Mouse (Mus musculus) ES-E14 (cell line): Measurements from ENCODE around the gene Naa16. TPM values are rescaled to one million over a fixed set of nuclear protein-coding genes. Genes with fewer than 3 reads are reported as not detected.

ENCODE experiments used
- DNase-seq: peaks from one replicate; pipeline ENCODE4 v3.0.0-alpha.2; 2013; ENCODE audit warnings: low read depth, low spot score
- H3K27ac ChIP-seq: 2 replicates; pipeline ENCODE4 v1.5.1; 2012; ENCODE audit warnings: low read depth, mild to moderate bottlenecking, low read length, moderate library complexity, mixed read lengths; ENCODE audit not compliant: poor library complexity, insufficient read depth, severe bottlenecking
- H3K36me3 ChIP-seq: 2 replicates; pipeline ENCODE4 v1.6.1; 2012; ENCODE audit warnings: mild to moderate bottlenecking, low read length, moderate library complexity, mixed read lengths; ENCODE audit not compliant: control insufficient read depth, poor library complexity, insufficient read depth, severe bottlenecking
- H3K4me1 ChIP-seq, 2 experiments: fragments of 150-350 bp in 1 of 2; sonication (generic) in 1 of 2; 2 replicates each; pipeline ENCODE4 v1.6.1; 2012; ENCODE audit warnings: low read length in 2 of 2, mild to moderate bottlenecking in 1 of 2, mixed read lengths in 1 of 2; ENCODE audit not compliant: control insufficient read depth in 2 of 2, insufficient read depth in 2 of 2, poor library complexity in 1 of 2
- H3K4me3 ChIP-seq, 2 experiments: fragments of 150-350 bp in 1 of 2; sonication (generic) in 1 of 2; 2 replicates each; pipeline ENCODE4 v1.5.1; 2012; ENCODE audit warnings: low read length in 2 of 2, low read depth in 1 of 2, mild to moderate bottlenecking in 1 of 2, mixed read lengths in 1 of 2; ENCODE audit not compliant: insufficient read depth in 1 of 2, poor library complexity in 1 of 2, severe bottlenecking in 1 of 2
- H3K9ac ChIP-seq: 2 replicates; pipeline ENCODE4 v1.6.1; 2012; ENCODE audit warnings: low read depth, mild to moderate bottlenecking, low read length, mixed read lengths; ENCODE audit not compliant: poor library complexity, insufficient read depth, severe bottlenecking
- H3K9me3 ChIP-seq: fragments of 150-350 bp; sonication (generic); 2 replicates; pipeline ENCODE4 v1.6.1; 2012; ENCODE audit warnings: low read depth, mild to moderate bottlenecking, low read length; ENCODE audit not compliant: control insufficient read depth, insufficient read depth
- CHD2 ChIP-seq: IDR thresholded peaks from 2 replicates; pipeline ENCODE4 v1.6.1; 2014; ENCODE audit warnings: mild to moderate bottlenecking, low read depth, low read length, inconsistent platforms
- HCFC1 ChIP-seq: IDR thresholded peaks from 2 replicates; pipeline ENCODE4 v1.6.1; 2012; ENCODE audit warnings: low read length, inconsistent platforms, borderline replicate concordance; ENCODE audit not compliant: insufficient read depth
- MAFK ChIP-seq: IDR thresholded peaks from 2 replicates; pipeline ENCODE4 v1.6.1; 2014; ENCODE audit warnings: mild to moderate bottlenecking, low read depth, low read length, inconsistent platforms; ENCODE audit not compliant: insufficient read depth
- ZC3H11A ChIP-seq: IDR thresholded peaks from 2 replicates; pipeline ENCODE4 v1.6.1; 2012; ENCODE audit warnings: low read depth, mild to moderate bottlenecking, inconsistent platforms, low read length, borderline replicate concordance
- ZNF384 ChIP-seq: IDR thresholded peaks from 2 replicates; pipeline ENCODE4 v1.6.1; 2012; ENCODE audit warnings: low read depth, low read length, inconsistent platforms
- in situ Hi-C, 2 experiments: fragments of 600-800 bp; cut with MboI; formaldehyde crosslinking; loops; one replicate each; pipeline ENCODE4 v1.15.1; 2025; ENCODE audit warnings: low sequenced_read_pairs in 2 of 2, inconsistent platforms in 1 of 2; ENCODE audit not compliant: unreplicated experiment in 2 of 2
- total RNA-seq: library from RNA; depleted of rRNA; stranded (reverse); fragments of 300-350 nt; gene quantifications from 2 replicates; pipeline ENCODE4 v1.2.3, GENCODE M21; 2012

Gene Naa16
- total RNA-seq, 1 experiment: 13.5 TPM

DNA sequence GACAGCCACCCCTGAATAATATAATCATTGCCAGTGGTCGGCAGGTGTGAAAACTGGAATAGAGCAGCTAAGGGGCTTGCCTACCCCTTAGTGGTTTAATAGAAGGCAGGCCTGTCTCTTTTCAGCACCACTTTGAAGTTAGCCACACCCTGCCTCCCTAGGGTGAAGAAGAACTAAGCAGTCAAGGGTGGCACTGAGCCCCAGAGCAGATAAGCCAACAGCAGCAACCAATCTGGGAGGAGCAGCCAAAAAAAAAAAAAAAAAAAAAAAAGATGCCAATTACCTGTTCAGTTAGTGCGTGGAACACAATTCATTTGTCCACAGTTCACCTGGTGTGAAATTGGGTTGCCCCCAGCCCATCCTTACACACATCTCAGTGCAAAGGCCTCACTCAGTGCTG, 87.4 kb downstream of the Naa16 start:
- TF ChIP-seq ZC3H11A (no peak), ZNF384 (no peak), CHD2 (no peak), MAFK (no peak), HCFC1 (no peak)
- Histone ChIP-seq H3K27ac (no peak overlapping the region), H3K36me3 (no peaks in the 10 kb centered on the region), H3K9me3 (no peaks in the 10 kb centered on the region), H3K9ac (no peak overlapping the region), H3K4me1 (peaks cover 0 to 2% of the 10 kb centered on the region in 2 experiments; a peak in 1 of 4 replicates), H3K4me3 (no peak overlapping the region)
- in situ Hi-C loops: loop anchor here (25.0 kb wide), 1 partner anchor 166 kb away; no protein-coding TSS in a partner anchor
- no peak for DNase-seq

DNA sequence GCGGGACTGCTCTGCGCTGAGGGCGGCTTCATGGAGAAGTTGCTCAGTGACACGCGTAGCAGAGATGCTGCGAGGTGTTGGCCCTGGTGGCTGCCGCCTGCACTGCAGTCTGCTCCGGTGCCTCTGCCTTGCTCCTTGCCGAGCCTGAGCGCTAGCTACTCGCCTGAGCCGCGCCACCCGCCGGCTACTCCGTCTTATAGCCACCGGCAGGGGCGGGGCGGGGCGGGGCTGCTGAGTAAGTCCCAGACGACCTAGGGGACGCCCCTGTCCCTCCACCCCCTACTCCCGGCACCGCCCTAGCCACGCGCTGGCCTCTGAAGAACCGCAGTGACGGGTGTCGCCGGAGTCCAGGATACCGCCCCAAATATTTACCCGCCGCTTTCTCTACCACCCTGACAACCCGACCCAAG, 89.1 kb downstream of the Naa16 start, which contains the start of gene Rgcc:
Gene Rgcc (minus strand): TSS at position 180 of the 410 bp plus-strand sequence.
- in situ Hi-C loops: loop anchor here (25.0 kb wide), 1 partner anchor 164 kb away; no protein-coding TSS in a partner anchor
- TF ChIP-seq HCFC1 (no peak; the same call in 1 of the 2 replicates), ZC3H11A (peak; percentile 7; the same call in 1 of the 2 replicates), CHD2 (no peak), MAFK (no peak)
- DNase-seq: peak; percentile 66
- Histone ChIP-seq H3K9ac (no peak within 1 kb of the TSS), H3K4me3 (peak within 1 kb of the TSS; percentile 47 to 48), H3K27ac (no peak within 1 kb of the TSS), H3K9me3 (no peaks in the 10 kb centered on the region), H3K36me3 (no peaks in the 10 kb centered on the region), H3K4me1 (no peaks in the 10 kb centered on the region)

- no peak overlapping the region for H3K27ac ChIP-seq
- in situ Hi-C loops: loop anchor here (25.0 kb wide), 1 partner anchor 163 kb away; no protein-coding TSS in a partner anchor
Measured at GRCm38 (mm10) chr14:79300641-79301350, 89.8 kb downstream of the Naa16 start.

DNA sequence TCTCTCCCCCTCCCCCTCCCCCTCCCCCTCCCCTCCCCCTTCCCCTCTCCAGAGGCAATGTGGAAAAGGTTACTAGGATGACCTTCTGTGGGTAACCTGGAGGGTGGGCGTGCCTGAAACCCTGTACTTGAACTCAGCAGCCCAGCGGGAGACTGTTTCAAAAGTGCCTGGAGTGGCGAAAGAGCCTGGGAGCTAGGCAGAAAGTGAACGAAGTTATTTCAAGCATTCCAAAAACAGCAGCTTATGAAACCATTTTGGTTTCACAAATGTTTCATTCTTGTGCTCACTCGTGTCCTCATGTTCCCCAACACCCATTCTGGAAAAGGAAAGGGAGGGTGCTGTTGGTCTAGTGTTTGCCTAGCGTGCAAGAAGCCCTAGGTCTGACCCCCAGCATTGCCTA, 90.8 kb downstream of the Naa16 start:
- H3K4me3 ChIP-seq: no peak overlapping the region
- TF ChIP-seq HCFC1 (no peak), CHD2 (no peak), ZNF384 (no peak), MAFK (no peak), ZC3H11A (no peak)
- H3K4me1 ChIP-seq: no peaks in the 10 kb centered on the region
- H3K27ac ChIP-seq: no peak overlapping the region
- in situ Hi-C loops: loop anchor here (25.0 kb wide), 1 partner anchor 162 kb away; no protein-coding TSS in a partner anchor
- H3K36me3 ChIP-seq: no peaks in the 10 kb centered on the region
- H3K9ac ChIP-seq: no peak overlapping the region
- H3K9me3 ChIP-seq: no peaks in the 10 kb centered on the region
- no peak for DNase-seq

More at GRCm38 (mm10) chr14:79300641-79301350, 89.8 kb downstream of the Naa16 start:
- TF ChIP-seq HCFC1: no peak
- TF ChIP-seq MAFK: no peak
- TF ChIP-seq ZNF384: no peak
- no peak for TF ChIP-seq CHD2
- TF ChIP-seq ZC3H11A: no peak
- no peaks in the 10 kb centered on the region for H3K9me3 ChIP-seq
- no peaks in the 10 kb centered on the region for H3K36me3 ChIP-seq
- peak overlapping the region; percentile 47 to 48; a peak in 3 of 4 replicates for H3K4me3 ChIP-seq
- no peak overlapping the region for H3K9ac ChIP-seq
- no peaks in the 10 kb centered on the region for H3K4me1 ChIP-seq
- no peak for DNase-seq
